Mouse (Mus musculus): ENCODE results near the gene Lin28b.

DNA sequence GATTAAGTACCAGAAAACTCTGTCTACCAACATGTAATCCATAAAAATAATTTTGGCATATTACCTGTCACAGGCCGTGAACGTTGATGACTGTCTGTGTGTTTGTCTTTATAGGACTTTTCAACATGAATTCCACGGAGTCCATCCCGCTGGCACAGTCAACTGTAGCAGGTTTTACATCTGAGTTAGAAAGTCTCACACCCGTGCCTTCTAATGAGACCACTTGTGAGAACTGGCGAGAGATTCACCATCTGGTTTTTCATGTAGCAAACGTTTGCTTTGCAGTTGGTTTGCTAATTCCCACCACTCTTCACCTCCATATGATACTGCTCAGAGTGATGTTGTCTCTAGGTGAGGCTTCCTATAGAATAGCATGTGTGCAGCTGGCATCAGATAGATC, 147.1 kb downstream of the Lin28b start:
- TF ChIP-seq CTCF (IDR thresholded peaks at IDR 0.05; ENCODE audit: extremely low read depth, insufficient read length, insufficient replicate concordance, low read depth, low read length): no peak
- no peak for TF ChIP-seq POLR2A (IDR thresholded peaks at IDR 0.05; ENCODE audit: low read depth, low read length)
